Mouse (Mus musculus): ENCODE results near the gene Urah.
A peak's percentile ranks its signal among the peaks of the same experiment; 100 is the strongest.

Urah gene

DNA sequence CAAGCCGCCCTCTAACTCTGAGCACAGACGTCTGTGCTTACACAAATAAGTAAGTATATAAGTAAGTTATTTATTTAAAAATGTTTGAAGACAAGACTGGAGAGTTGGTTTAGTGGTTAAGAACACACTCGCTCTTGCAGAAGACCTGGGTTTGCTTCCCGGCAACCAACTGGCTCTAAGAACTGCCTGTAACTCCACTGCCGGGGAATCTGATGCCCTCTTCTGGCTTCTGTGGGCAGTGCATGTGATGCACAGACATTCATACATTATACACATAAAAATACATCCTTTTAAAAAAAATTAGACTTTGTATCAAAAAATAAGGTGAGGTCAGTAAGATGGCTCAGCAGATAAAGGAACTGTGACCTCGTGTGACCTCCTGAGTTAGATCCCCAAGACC lies 24.3 kb upstream of the Urah start:
- Histone ChIP-seq H3K27me3 (ENCODE audit: insufficient read depth, low read length) (no peaks in the 10 kb centered on the region), H3K4me3 (replicated peaks; ENCODE audit: low read length) (no peak overlapping the region), H3K9me3 (ENCODE audit: low read length) (no peaks in the 10 kb centered on the region), H3K36me3 (ENCODE audit: insufficient read depth, low read length) (peaks cover 37% of the 10 kb centered on the region), H3K4me1 (replicated peaks; ENCODE audit: low read depth, low read length) (peaks cover 12% of the 10 kb centered on the region)
- TF ChIP-seq NANOG (IDR thresholded peaks at IDR 0.05; ENCODE audit: borderline replicate concordance, low read length): no peak
- no peak for TF ChIP-seq POU5F1 (IDR thresholded peaks at IDR 0.05; ENCODE audit: borderline replicate concordance, low read length)
- peak; percentile 79 for TF ChIP-seq CTCF (conservative IDR thresholded peaks at IDR 0.05; ENCODE audit: low read length)

DNA sequence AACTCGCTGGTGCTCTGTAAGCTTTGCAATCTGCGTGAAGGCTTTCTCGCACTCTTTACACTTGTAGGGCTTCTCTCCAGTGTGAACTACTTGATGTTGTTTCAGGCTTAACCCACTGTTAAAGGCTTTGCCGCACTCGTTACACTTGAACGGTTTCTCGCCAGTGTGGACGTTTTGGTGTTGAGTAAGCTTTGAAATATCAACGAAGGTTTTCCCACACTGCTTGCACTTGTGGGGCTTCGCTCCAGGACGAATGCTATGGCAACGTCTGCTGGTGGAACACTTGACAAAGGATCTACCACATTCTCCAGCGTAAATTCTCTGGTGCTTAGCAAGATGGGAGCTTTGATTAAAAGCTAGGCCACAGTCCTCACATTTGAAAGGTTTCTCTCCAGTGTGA lies 23.1 kb upstream of the Urah start:
- no peaks in the 10 kb centered on the region for H3K9me3 ChIP-seq (ENCODE audit: low read length)
- TF ChIP-seq POU5F1 (IDR thresholded peaks at IDR 0.05; ENCODE audit: borderline replicate concordance, low read length) (no peak), NANOG (IDR thresholded peaks at IDR 0.05; ENCODE audit: borderline replicate concordance, low read length) (no peak), CTCF (conservative IDR thresholded peaks at IDR 0.05; ENCODE audit: low read length) (no peak)

DNA sequence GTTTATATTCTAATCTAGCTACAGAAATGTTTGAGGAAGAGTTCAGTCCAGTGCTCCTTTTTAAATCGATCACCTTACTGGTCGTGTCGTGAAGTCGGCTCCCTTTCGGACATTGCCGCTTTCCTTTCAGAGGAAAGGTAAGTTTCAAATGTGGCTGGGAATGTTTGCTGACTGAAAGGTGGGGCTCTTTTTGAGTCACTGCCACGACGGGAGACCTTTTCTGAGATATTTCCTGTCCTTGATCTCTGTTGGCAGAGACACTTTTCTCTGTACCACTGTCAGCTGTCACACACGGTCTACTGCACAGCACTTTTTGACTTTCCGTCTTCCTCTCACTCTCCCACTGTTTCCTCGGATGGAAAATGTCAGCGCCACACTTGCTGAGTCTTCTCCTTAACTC lies 22.0 kb upstream of the Urah start:
- Histone ChIP-seq H3K4me1 (replicated peaks; ENCODE audit: low read depth, low read length) (peaks cover 1% of the 10 kb centered on the region; the same call in 1 of the 2 replicates), H3K36me3 (ENCODE audit: insufficient read depth, low read length) (peaks cover 45% of the 10 kb centered on the region), H3K9me3 (ENCODE audit: low read length) (no peaks in the 10 kb centered on the region), H3K27me3 (ENCODE audit: insufficient read depth, low read length) (no peaks in the 10 kb centered on the region), H3K4me3 (replicated peaks; ENCODE audit: low read length) (no peak overlapping the region)
- no peak for TF ChIP-seq CTCF (conservative IDR thresholded peaks at IDR 0.05; ENCODE audit: low read length)
- TF ChIP-seq POU5F1 (IDR thresholded peaks at IDR 0.05; ENCODE audit: borderline replicate concordance, low read length): no peak
- no peak for TF ChIP-seq NANOG (IDR thresholded peaks at IDR 0.05; ENCODE audit: borderline replicate concordance, low read length)

More for the DNA sequence above, 23.1 kb upstream of the Urah start:
- Histone ChIP-seq H3K4me3 (replicated peaks; ENCODE audit: low read length) (no peak overlapping the region), H3K4me1 (replicated peaks; ENCODE audit: low read depth, low read length) (peaks cover 12% of the 10 kb centered on the region), H3K36me3 (ENCODE audit: insufficient read depth, low read length) (peaks cover 37% of the 10 kb centered on the region), H3K27me3 (ENCODE audit: insufficient read depth, low read length) (no peaks in the 10 kb centered on the region)

DNA sequence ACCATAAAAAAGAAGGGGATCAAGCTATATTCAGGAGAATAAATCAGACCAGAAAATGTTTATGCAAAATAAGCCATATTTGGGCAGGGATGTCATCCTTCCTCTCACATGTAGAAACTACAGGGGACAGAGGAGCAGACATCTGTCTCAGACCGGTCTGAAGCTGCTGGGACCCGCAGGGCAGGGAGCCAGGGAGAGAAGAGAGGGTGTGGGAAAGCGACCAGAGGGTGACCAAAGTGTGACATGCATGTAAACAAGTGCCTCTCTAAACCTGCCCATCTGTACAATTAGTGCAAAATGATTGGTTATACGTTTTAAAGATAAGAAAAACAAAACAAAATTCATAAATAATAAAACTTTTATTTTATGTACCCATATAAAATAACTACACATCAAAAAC lies 14.6 kb upstream of the Urah start:
- Histone ChIP-seq H3K27me3 (ENCODE audit: insufficient read depth, low read length) (peaks cover 3% of the 10 kb centered on the region; the same call in 1 of the 2 replicates), H3K9me3 (ENCODE audit: low read length) (no peaks in the 10 kb centered on the region), H3K4me3 (replicated peaks; ENCODE audit: low read length) (no peak overlapping the region), H3K36me3 (ENCODE audit: insufficient read depth, low read length) (peaks cover 20% of the 10 kb centered on the region), H3K4me1 (replicated peaks; ENCODE audit: low read depth, low read length) (peaks cover 6% of the 10 kb centered on the region)
- TF ChIP-seq CTCF (conservative IDR thresholded peaks at IDR 0.05; ENCODE audit: low read length): no peak
- no peak for TF ChIP-seq NANOG (IDR thresholded peaks at IDR 0.05; ENCODE audit: borderline replicate concordance, low read length)
- no peak for TF ChIP-seq POU5F1 (IDR thresholded peaks at IDR 0.05; ENCODE audit: borderline replicate concordance, low read length)

DNA sequence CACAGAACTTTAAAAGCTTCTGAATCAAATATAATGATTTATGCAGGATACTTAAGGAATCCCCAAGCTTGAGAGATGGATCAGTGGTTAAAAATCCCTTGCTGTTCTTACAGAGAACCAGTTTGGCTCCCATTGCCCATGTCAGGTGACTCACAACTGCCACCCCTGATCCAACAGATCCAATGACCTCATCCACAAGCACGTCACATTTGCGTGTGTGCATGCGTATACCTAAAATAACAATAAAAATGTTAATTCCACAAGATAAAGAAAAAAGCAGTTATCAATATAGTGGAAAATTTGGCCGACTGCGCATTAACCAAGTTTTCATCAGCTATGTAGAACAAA lies 13.5 kb upstream of the Urah start:
- Histone ChIP-seq H3K9me3 (ENCODE audit: low read length) (no peaks in the 10 kb centered on the region), H3K36me3 (ENCODE audit: insufficient read depth, low read length) (peaks cover 20% of the 10 kb centered on the region), H3K4me1 (replicated peaks; ENCODE audit: low read depth, low read length) (peaks cover 6% of the 10 kb centered on the region), H3K27me3 (ENCODE audit: insufficient read depth, low read length) (peaks cover 3% of the 10 kb centered on the region; the same call in 1 of the 2 replicates), H3K4me3 (replicated peaks; ENCODE audit: low read length) (peak overlapping the region; percentile 94)
- no peak for TF ChIP-seq NANOG (IDR thresholded peaks at IDR 0.05; ENCODE audit: borderline replicate concordance, low read length)
- TF ChIP-seq CTCF (conservative IDR thresholded peaks at IDR 0.05; ENCODE audit: low read length): no peak
- no peak for TF ChIP-seq POU5F1 (IDR thresholded peaks at IDR 0.05; ENCODE audit: borderline replicate concordance, low read length)

DNA sequence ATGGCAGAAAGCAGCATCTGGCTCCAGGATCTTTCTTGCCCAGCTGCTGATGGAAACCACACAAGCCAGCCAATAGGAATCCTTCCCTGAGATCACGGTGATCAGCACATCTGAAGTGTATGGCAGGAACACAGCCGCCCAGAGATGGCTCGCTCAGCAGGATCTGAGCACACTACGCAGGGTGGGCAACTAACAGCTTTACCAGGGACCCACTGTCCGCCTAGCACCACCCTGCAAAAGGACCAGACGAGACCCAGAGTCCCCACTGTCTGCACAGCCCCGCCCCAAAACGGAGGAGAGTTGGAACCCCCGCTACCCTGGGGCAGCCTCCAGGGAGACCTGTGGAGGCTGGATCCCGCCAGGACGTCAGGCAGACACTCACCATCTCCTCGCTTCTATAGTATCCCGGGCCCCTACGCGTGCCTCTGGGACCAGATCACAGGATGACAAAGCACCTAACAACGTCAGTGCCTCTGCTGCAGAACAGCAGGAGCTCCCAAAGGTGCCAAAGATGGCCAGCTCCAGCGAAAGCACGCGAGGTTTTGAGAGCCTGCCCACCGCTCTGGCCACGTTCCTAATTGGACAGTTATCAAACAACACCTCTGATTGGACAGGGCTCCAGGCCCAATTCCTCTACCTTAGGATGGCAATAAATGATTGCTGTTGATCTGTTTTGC lies 13.0 kb upstream of the Urah start, which contains the start of gene Zfp941:
Gene Zfp941 (minus strand): TSS at position 526 of the 677 bp plus-strand sequence.
- H3K27me3 ChIP-seq (ENCODE audit: insufficient read depth, low read length): peaks cover 3% of the 10 kb centered on the region; the same call in 1 of the 2 replicates

DNA sequence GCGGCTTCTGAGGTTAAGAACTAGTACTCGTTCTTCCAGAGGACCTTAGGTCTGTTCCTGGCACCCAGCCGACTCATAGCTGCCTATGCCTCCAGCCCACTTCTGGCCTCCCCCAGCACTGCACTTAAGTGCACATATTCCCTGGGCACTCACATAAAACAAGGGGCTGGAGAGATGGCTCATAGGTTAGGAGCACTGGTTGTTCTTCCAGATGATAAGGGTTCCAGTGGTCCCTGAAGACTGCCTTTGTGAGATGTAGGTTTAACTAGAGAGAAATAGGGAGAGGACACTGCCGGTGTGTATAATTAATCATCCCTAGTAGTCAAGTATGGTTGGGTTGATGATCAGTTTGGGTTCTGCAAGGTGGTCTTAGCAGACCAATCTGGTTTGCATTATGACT lies 12.1 kb upstream of the Urah start:
- TF ChIP-seq CTCF (conservative IDR thresholded peaks at IDR 0.05; ENCODE audit: low read length) (no peak), POU5F1 (IDR thresholded peaks at IDR 0.05; ENCODE audit: borderline replicate concordance, low read length) (no peak), NANOG (IDR thresholded peaks at IDR 0.05; ENCODE audit: borderline replicate concordance, low read length) (no peak)

More for the DNA sequence above, 13.0 kb upstream of the Urah start, which contains the start of gene Zfp941:
- no peaks in the 10 kb centered on the region for H3K9me3 ChIP-seq (ENCODE audit: low read length)
- H3K4me3 ChIP-seq (replicated peaks; ENCODE audit: low read length): peak within 1 kb of the TSS; percentile 94
- peaks cover 6% of the 10 kb centered on the region for H3K4me1 ChIP-seq (replicated peaks; ENCODE audit: low read depth, low read length)
- peaks cover 20% of the 10 kb centered on the region for H3K36me3 ChIP-seq (ENCODE audit: insufficient read depth, low read length)
- TF ChIP-seq CTCF (conservative IDR thresholded peaks at IDR 0.05; ENCODE audit: low read length) (no peak), NANOG (IDR thresholded peaks at IDR 0.05; ENCODE audit: borderline replicate concordance, low read length) (no peak; the same call in 1 of the 2 replicates), POU5F1 (IDR thresholded peaks at IDR 0.05; ENCODE audit: borderline replicate concordance, low read length) (no peak)

DNA sequence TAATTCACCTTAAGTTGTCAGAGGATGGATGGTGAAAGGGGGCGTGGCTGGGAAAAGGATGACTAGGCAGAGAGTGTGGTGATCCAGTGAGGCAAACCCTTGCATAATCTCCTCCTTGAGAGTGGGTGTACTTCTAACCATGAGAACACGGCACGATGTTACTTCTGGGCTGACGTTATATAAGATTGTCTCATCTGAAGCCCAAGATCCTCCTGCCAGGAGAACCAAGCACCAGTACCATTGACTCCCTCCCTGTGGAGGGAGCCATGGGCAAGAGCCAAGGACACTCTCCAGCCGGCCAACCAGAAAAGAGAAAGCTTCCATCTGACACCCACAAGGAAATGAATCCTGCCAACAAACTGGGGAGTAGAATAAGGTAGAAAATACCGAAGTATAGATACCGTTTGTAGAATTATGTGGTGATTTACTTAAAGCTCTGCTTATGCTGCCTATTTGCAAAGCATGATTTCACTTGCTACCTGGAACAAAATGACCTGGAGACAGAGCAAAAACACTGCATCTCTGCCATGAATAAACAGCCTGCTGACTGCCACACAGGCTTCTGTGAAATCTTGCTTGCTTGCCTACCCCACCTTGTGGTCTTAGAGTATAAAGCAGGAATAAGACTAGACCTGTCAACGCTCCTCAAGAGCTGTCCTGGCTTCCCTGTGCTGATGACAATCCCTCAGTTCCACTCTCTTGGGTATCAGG lies 6.5 kb upstream of the Urah start:
- no peaks in the 10 kb centered on the region for H3K36me3 ChIP-seq (ENCODE audit: insufficient read depth, low read length)
- H3K27me3 ChIP-seq (ENCODE audit: insufficient read depth, low read length): peaks cover 3% of the 10 kb centered on the region; the same call in 1 of the 2 replicates
- H3K9me3 ChIP-seq (ENCODE audit: low read length): no peaks in the 10 kb centered on the region
- H3K4me3 ChIP-seq (replicated peaks; ENCODE audit: low read length): no peak overlapping the region
- peak; percentile 18; the same call in 1 of the 2 replicates for TF ChIP-seq CTCF (conservative IDR thresholded peaks at IDR 0.05; ENCODE audit: low read length)
- no peak for TF ChIP-seq POU5F1 (IDR thresholded peaks at IDR 0.05; ENCODE audit: borderline replicate concordance, low read length)
- H3K4me1 ChIP-seq (replicated peaks; ENCODE audit: low read depth, low read length): peaks cover 12% of the 10 kb centered on the region

More for the DNA sequence above, 12.1 kb upstream of the Urah start:
- peaks cover 11% of the 10 kb centered on the region for H3K36me3 ChIP-seq (ENCODE audit: insufficient read depth, low read length)
- H3K27me3 ChIP-seq (ENCODE audit: insufficient read depth, low read length): peaks cover 3% of the 10 kb centered on the region; the same call in 1 of the 2 replicates
- H3K4me1 ChIP-seq (replicated peaks; ENCODE audit: low read depth, low read length): peaks cover 6% of the 10 kb centered on the region
- no peaks in the 10 kb centered on the region for H3K9me3 ChIP-seq (ENCODE audit: low read length)
- no peak overlapping the region for H3K4me3 ChIP-seq (replicated peaks; ENCODE audit: low read length)
